Mouse (Mus musculus): ENCODE data around the gene Slc35e3. TPM values are rescaled to one million over a fixed set of nuclear protein-coding genes. Genes with fewer than 3 reads are reported as not detected.
"Not testable (repeated sequence)": the region's sequence is repeated elsewhere in the genome, so short reads cannot be mapped to it uniquely, and the experiment has no call there.

Gene Slc35e3
- total RNA-seq, 4 experiments from 2014 or later: 4.1 to 4.7 (median 4.4) TPM

GRCm38 (mm10) chr10:117715654-117716053 lies 30.5 kb downstream of the Slc35e3 start:
- not testable (repeated sequence) for DNase-seq (ENCODE audit: low spot score in 2 of 2)

- no peak for DNase-seq (ENCODE audit: low spot score in 2 of 2)
Measured at GRCm38 (mm10) chr10:117714928-117715500, 31.2 kb downstream of the Slc35e3 start.

- DNase-seq (ENCODE audit: low spot score in 2 of 2): no peak
Measured at GRCm38 (mm10) chr10:117714048-117714545, 32.1 kb downstream of the Slc35e3 start.

GRCm38 (mm10) chr10:117713466-117713865 lies 32.7 kb downstream of the Slc35e3 start:
- no peak for DNase-seq (ENCODE audit: low spot score in 2 of 2)

GRCm38 (mm10) chr10:117712871-117713270 lies 33.3 kb downstream of the Slc35e3 start:
- DNase-seq (ENCODE audit: low spot score in 2 of 2): no peak

GRCm38 (mm10) chr10:117712191-117712754 lies 33.9 kb downstream of the Slc35e3 start:
- no peak for DNase-seq (ENCODE audit: low spot score in 2 of 2)

GRCm38 (mm10) chr10:117711408-117711807 lies 34.8 kb downstream of the Slc35e3 start:
- no peak for DNase-seq (ENCODE audit: low spot score in 2 of 2)

- peak; percentile 93 to 95 for DNase-seq (ENCODE audit: low spot score in 2 of 2)
Measured at GRCm38 (mm10) chr10:117710604-117711141, 35.5 kb downstream of the Slc35e3 start, which contains the start of gene Mdm2. Gene Mdm2 (minus strand): TSS chr10:117710758.

- DNase-seq (ENCODE audit: low spot score in 2 of 2): peak; percentile 63 to 72
Measured at GRCm38 (mm10) chr10:117709930-117710603, 36.1 kb downstream of the Slc35e3 start.

GRCm38 (mm10) chr10:117709326-117709830 lies 36.8 kb downstream of the Slc35e3 start:
- no peak for DNase-seq (ENCODE audit: low spot score in 2 of 2)

GRCm38 (mm10) chr10:117708856-117709255 lies 37.3 kb downstream of the Slc35e3 start:
- no peak for DNase-seq (ENCODE audit: low spot score in 2 of 2)

GRCm38 (mm10) chr10:117708376-117708775 lies 37.8 kb downstream of the Slc35e3 start:
- no peak for DNase-seq (ENCODE audit: low spot score in 2 of 2)

- no peak for DNase-seq (ENCODE audit: low spot score in 2 of 2)
Measured at GRCm38 (mm10) chr10:117707114-117707838, 38.9 kb downstream of the Slc35e3 start.

GRCm38 (mm10) chr10:117706440-117706839 lies 39.7 kb downstream of the Slc35e3 start:
- DNase-seq (ENCODE audit: low spot score in 2 of 2): no peak

- no peak for DNase-seq (ENCODE audit: low spot score in 2 of 2)
Measured at GRCm38 (mm10) chr10:117705806-117706205, 40.4 kb downstream of the Slc35e3 start.

GRCm38 (mm10) chr10:117704964-117705335 lies 41.2 kb downstream of the Slc35e3 start:
- no peak for DNase-seq (ENCODE audit: low spot score in 2 of 2)

- DNase-seq (ENCODE audit: low spot score in 2 of 2): not testable (repeated sequence)
Measured at GRCm38 (mm10) chr10:117704314-117704963, 41.7 kb downstream of the Slc35e3 start.

- no peak for DNase-seq (ENCODE audit: low spot score in 2 of 2)
Measured at GRCm38 (mm10) chr10:117703506-117703905, 42.7 kb downstream of the Slc35e3 start.

- DNase-seq (ENCODE audit: low spot score in 2 of 2): no peak
Measured at GRCm38 (mm10) chr10:117702024-117702833, 43.9 kb downstream of the Slc35e3 start.

All from gastrocnemius, adult 8-10 months (tissue).